Mouse (Mus musculus) right cerebral cortex, adult 2 months (tissue): ENCODE data around the gene Polr1b.

Experiments used
- DNase-seq, 2 experiments: peaks; one replicate each; pipeline ENCODE4 v3.0.0; 2021 to 2022; ENCODE audit warnings: low spot score in 2 of 2

The Polr1b gene

GRCm38 (mm10) chr2:129116368-129116739 lies 15.6 kb downstream of the Polr1b start:
- DNase-seq, result no peak

- DNase-seq, result no peak
Observed at GRCm38 (mm10) chr2:129118061-129118460, 17.3 kb downstream of the Polr1b start.

GRCm38 (mm10) chr2:129121986-129122385 lies 21.2 kb downstream of the Polr1b start:
- DNase-seq, result no peak

DNA sequence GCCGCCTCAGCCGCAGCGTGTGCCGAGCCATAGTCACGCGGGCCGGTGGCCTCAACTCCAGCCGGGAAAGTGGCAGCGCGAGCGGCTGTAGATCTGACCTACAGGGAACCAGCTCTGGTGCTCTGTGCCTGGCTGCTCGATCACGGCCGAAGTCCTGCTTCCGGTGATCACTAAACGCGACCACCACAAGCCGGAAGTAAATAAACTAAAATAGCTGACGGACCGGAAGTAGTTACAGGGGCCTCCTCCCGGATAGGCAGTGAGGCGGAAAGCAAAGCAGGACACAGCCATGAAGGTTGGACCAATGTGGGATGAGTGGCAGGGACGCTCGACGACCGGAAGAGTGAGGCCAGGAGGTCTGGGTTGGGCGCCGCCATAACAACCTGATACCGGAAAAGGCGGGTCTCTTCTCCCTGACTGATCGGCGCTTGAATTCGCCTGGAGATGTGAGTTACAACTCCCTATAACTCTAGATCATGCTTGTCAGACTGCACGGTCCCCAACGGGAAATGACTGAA lies 28.7 kb downstream of the Polr1b start, which contains the start of gene Chchd5:
Gene Chchd5 (plus strand): TSS at position 289 of the 518 bp plus-strand sequence.
- DNase-seq, result peak; percentile 94

DNA sequence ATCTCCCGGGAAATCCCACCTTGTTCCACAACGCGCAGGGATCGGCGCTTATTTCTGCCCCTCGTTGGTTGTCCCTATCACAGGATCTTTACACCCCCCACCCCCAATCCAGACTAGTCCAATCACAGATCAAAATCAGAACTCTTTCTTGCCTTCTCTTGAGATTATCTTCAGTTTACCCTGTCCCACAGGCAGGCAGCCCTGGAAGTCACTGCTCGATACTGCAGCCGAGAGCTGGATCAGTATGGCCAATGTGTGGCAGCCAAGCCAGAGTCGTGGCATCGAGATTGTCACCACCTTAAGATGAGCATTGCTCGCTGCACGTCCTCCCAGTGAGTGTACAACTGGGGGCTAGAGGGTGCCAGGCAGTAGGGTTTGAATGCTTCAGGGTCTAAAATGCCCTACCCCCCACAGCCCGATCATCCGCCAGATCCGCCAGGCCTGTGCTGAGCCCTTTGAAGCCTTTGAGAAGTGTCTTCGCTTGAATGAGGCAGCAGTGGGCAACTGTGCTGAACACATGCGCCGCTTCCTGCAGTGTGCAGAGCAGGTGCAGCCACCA lies 29.3 kb downstream of the Polr1b start:
- DNase-seq, result no peak

DNA sequence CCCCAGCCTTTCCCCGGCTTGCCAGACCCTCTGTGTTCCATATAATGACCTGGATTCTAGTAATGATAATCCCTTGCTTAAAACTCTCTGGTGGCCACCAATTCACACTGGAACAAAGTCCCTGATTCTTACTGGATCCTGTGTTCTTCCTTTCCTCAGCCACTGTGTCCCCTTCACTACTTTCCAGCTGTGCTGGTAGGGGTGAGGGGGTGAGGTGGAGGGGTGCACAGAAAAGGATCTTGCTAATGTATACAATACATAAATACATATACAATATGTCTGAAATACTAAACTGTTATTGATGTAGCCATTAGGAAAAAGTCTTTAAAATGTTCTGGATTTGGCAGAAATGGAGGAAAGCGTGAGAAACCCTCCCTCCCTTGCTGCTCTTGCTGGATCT lies 30.0 kb downstream of the Polr1b start:
- no peak for DNase-seq

GRCm38 (mm10) chr2:129132231-129132630 lies 31.4 kb downstream of the Polr1b start:
- DNase-seq, result no peak

- DNase-seq, result peak; percentile 71 to 74
Observed at GRCm38 (mm10) chr2:129133006-129133805, 32.4 kb downstream of the Polr1b start.

DNA sequence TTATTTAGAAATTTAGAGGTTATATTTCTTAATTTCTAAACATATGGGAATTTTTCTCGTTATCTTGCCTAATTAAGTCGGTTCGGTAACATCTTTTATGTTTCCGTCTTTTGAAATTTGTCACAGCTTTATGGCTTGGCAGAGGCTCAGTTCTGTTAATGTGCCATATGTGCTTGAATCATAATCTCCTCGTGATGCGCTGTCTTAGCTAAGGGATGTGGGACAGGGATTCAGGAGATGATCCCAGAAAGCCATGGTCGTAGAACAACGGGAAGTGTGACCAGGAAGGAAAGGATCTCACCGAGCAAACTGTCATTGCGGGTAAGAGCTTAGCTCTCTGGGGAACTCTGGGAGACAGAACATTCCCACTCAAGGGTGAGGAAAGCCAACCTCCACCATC lies 39.1 kb downstream of the Polr1b start:
- DNase-seq, result peak; percentile 55 to 57

GRCm38 (mm10) chr2:129148836-129149235 lies 48.0 kb downstream of the Polr1b start:
- DNase-seq, result no peak

- DNase-seq, result no peak
Observed at GRCm38 (mm10) chr2:129150386-129150785, 49.6 kb downstream of the Polr1b start.

GRCm38 (mm10) chr2:129151111-129151510 lies 50.3 kb downstream of the Polr1b start:
- DNase-seq, result no peak

DNA sequence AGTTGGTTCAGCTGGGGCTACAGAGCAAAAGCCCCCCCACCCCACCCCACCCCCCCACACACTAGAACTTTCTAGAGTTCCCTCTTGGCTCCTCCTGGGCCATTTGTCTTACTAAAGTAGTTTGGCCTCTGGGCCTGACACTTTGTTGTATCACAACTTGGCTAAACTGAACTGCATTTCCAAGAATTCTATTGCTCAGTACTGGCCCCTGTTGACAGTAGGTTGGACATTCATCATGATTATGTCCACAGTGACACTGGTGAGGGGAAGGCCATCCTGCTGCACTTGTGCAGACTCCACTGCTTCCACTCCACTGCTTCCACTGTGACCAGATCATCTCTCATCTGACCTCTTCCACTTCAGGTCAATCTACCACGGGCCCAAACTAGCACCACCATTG lies 52.0 kb downstream of the Polr1b start:
- no peak for DNase-seq

DNA sequence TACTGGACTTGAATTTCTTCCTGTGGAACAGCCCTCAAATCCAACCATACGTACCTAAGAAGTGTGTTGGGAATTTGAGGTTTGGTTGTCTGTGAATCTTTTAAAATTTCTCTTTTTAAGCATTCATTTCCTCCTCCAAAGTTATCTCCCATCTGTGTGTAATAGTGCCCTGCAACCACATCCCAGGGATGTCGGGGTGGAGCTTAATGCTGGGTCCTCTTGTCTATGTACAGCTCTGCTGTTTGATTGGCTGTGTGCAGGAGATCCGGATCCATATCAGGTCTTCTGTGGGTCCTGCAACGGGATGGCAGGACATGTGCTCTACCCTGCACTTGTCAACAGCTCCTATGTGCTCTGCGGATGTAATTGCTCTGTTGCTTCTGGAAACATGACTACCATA lies 64.0 kb downstream of the Polr1b start:
- no peak for DNase-seq

GRCm38 (mm10) chr2:129166466-129167463 lies 66.0 kb downstream of the Polr1b start:
- no peak for DNase-seq

GRCm38 (mm10) chr2:129173386-129173785 lies 72.6 kb downstream of the Polr1b start:
- no peak for DNase-seq

GRCm38 (mm10) chr2:129174474-129174873 lies 73.7 kb downstream of the Polr1b start:
- DNase-seq, result peak; percentile 58 to 65

- DNase-seq, result no peak
Observed at GRCm38 (mm10) chr2:129175636-129176035, 74.8 kb downstream of the Polr1b start.
